Mouse (Mus musculus): ENCODE data around the gene Itga2. TPM values are rescaled to one million over a fixed set of nuclear protein-coding genes. Genes with fewer than 3 reads are reported as not detected.

The Itga2 gene
- polyA plus RNA-seq, 1 experiment: 0.96 TPM

- no peaks in the 10 kb centered on the region for H3K4me1 ChIP-seq (ENCODE audit: control insufficient read depth, insufficient read depth, insufficient read length)
- no peaks in the 10 kb centered on the region for H3K36me3 ChIP-seq (ENCODE audit: control insufficient read depth, insufficient read depth, low read length)
- no peak for DNase-seq (ENCODE audit: low read depth in 1 of 2, low spot score in 2 of 2)
- H3K27ac ChIP-seq (ENCODE audit: insufficient read depth, low read length): no peak overlapping the region
- H3K27me3 ChIP-seq (ENCODE audit: control insufficient read depth, insufficient read depth, low read length): no peaks in the 10 kb centered on the region
- TF ChIP-seq POLR2A (IDR thresholded peaks at IDR 0.05; ENCODE audit: low read depth, low read length): no peak
- no peak for TF ChIP-seq CTCF (IDR thresholded peaks at IDR 0.05; ENCODE audit: extremely low read depth, insufficient read depth, insufficient read length, insufficient replicate concordance)
- WGBS: 89% methylated on average over 5 of the region's 5 CpGs
- H3K4me3 ChIP-seq (ENCODE audit: extremely low read depth, insufficient read depth, insufficient read length): no peak overlapping the region
These were observed 122.2 kb downstream of the Itga2 start for GRCm38 (mm10) chr13:114809624-114810210.

GRCm38 (mm10) chr13:114802971-114803370, 128.9 kb downstream of the Itga2 start:
- Histone ChIP-seq H3K4me1 (ENCODE audit: control insufficient read depth, insufficient read depth, insufficient read length) (no peaks in the 10 kb centered on the region), H3K4me3 (ENCODE audit: extremely low read depth, insufficient read depth, insufficient read length) (no peak overlapping the region), H3K27ac (ENCODE audit: insufficient read depth, low read length) (no peak overlapping the region), H3K36me3 (ENCODE audit: control insufficient read depth, insufficient read depth, low read length) (no peaks in the 10 kb centered on the region), H3K27me3 (ENCODE audit: control insufficient read depth, insufficient read depth, low read length) (no peaks in the 10 kb centered on the region)
- 92% methylated on average over 2 of the region's 2 CpGs for WGBS
- TF ChIP-seq CTCF (IDR thresholded peaks at IDR 0.05; ENCODE audit: extremely low read depth, insufficient read depth, insufficient read length, insufficient replicate concordance) (no peak), POLR2A (IDR thresholded peaks at IDR 0.05; ENCODE audit: low read depth, low read length) (no peak)
- no peak for DNase-seq (ENCODE audit: low read depth in 1 of 2, low spot score in 2 of 2)

GRCm38 (mm10) chr13:114801857-114802256, 130.0 kb downstream of the Itga2 start:
- H3K36me3 ChIP-seq (ENCODE audit: control insufficient read depth, insufficient read depth, low read length): no peaks in the 10 kb centered on the region
- 94% methylated on average over 3 of the region's 3 CpGs for WGBS
- no peak overlapping the region for H3K4me3 ChIP-seq (ENCODE audit: extremely low read depth, insufficient read depth, insufficient read length)
- no peak for DNase-seq (ENCODE audit: low read depth in 1 of 2, low spot score in 2 of 2)
- TF ChIP-seq POLR2A (IDR thresholded peaks at IDR 0.05; ENCODE audit: low read depth, low read length): no peak
- TF ChIP-seq CTCF (IDR thresholded peaks at IDR 0.05; ENCODE audit: extremely low read depth, insufficient read depth, insufficient read length, insufficient replicate concordance): no peak
- H3K4me1 ChIP-seq (ENCODE audit: control insufficient read depth, insufficient read depth, insufficient read length): no peaks in the 10 kb centered on the region
- H3K27me3 ChIP-seq (ENCODE audit: control insufficient read depth, insufficient read depth, low read length): no peaks in the 10 kb centered on the region
- H3K27ac ChIP-seq (ENCODE audit: insufficient read depth, low read length): no peak overlapping the region

- TF ChIP-seq POLR2A (IDR thresholded peaks at IDR 0.05; ENCODE audit: low read depth, low read length) (no peak), CTCF (IDR thresholded peaks at IDR 0.05; ENCODE audit: extremely low read depth, insufficient read depth, insufficient read length, insufficient replicate concordance) (no peak)
- Histone ChIP-seq H3K4me3 (ENCODE audit: extremely low read depth, insufficient read depth, insufficient read length) (no peak overlapping the region), H3K27ac (ENCODE audit: insufficient read depth, low read length) (no peak overlapping the region), H3K27me3 (ENCODE audit: control insufficient read depth, insufficient read depth, low read length) (no peaks in the 10 kb centered on the region), H3K4me1 (ENCODE audit: control insufficient read depth, insufficient read depth, insufficient read length) (no peaks in the 10 kb centered on the region), H3K36me3 (ENCODE audit: control insufficient read depth, insufficient read depth, low read length) (no peaks in the 10 kb centered on the region)
- WGBS: 38% methylated on average over 6 of the region's 6 CpGs
- DNase-seq (ENCODE audit: low read depth in 1 of 2, low spot score in 2 of 2): peak in 1 of 2 experiments; percentile 16
These were observed 138.5 kb downstream of the Itga2 start for GRCm38 (mm10) chr13:114793250-114794030.

- Histone ChIP-seq H3K36me3 (ENCODE audit: control insufficient read depth, insufficient read depth, low read length) (no peaks in the 10 kb centered on the region), H3K27me3 (ENCODE audit: control insufficient read depth, insufficient read depth, low read length) (no peaks in the 10 kb centered on the region), H3K27ac (ENCODE audit: insufficient read depth, low read length) (no peak overlapping the region), H3K4me1 (ENCODE audit: control insufficient read depth, insufficient read depth, insufficient read length) (no peaks in the 10 kb centered on the region), H3K4me3 (ENCODE audit: extremely low read depth, insufficient read depth, insufficient read length) (no peak overlapping the region)
- 87% methylated on average over 1 of the region's 1 CpGs for WGBS
- no peak for DNase-seq (ENCODE audit: low read depth in 1 of 2, low spot score in 2 of 2)
- TF ChIP-seq POLR2A (IDR thresholded peaks at IDR 0.05; ENCODE audit: low read depth, low read length): no peak
- TF ChIP-seq CTCF (IDR thresholded peaks at IDR 0.05; ENCODE audit: extremely low read depth, insufficient read depth, insufficient read length, insufficient replicate concordance): no peak
These were observed 140.4 kb downstream of the Itga2 start for GRCm38 (mm10) chr13:114791511-114791910.

Other genes starting within 250 kb of the Itga2 start
- 3.1 and 6.2 TPM in 2 replicates for gene Mocs2, start 113.9 kb downstream of the Itga2 start, polyA plus RNA-seq (2012; rRNA removed)
- 17.3 and 19.9 TPM in 2 replicates for gene Pelo, start 158.1 kb upstream of the Itga2 start, polyA plus RNA-seq (2012; rRNA removed)
- gene Gm49395, start 169.8 kb upstream of the Itga2 start, polyA plus RNA-seq (2012; rRNA removed): 3.4 and 4.5 TPM in 2 replicates
- gene Itga1, start 169.9 kb upstream of the Itga2 start, polyA plus RNA-seq (2012; rRNA removed): 4.5 and 5.1 TPM in 2 replicates

Data from spleen, adult 2 months (tissue).